Mouse (Mus musculus) CD4-positive helper T cell, adult 2 months (primary cell): ENCODE data around the gene Ric8a.
"Not testable (repeated sequence)": the region's sequence is repeated elsewhere in the genome, so short reads cannot be mapped to it uniquely, and the experiment has no call there.

Source experiments
- DNase-seq: peaks from one replicate; pipeline ENCODE4 v3.0.0-alpha.2; 2012; ENCODE audit warnings: low read depth, missing footprints, low spot score

The Ric8a gene

GRCm38 (mm10) chr7:140890636-140891035 lies 33.9 kb downstream of the Ric8a start:
- not testable (repeated sequence) for DNase-seq

- no peak for DNase-seq
These were observed 37.3 kb downstream of the Ric8a start for GRCm38 (mm10) chr7:140894031-140894430.

- DNase-seq: no peak
These were observed 37.9 kb downstream of the Ric8a start for GRCm38 (mm10) chr7:140894611-140895010.

DNA sequence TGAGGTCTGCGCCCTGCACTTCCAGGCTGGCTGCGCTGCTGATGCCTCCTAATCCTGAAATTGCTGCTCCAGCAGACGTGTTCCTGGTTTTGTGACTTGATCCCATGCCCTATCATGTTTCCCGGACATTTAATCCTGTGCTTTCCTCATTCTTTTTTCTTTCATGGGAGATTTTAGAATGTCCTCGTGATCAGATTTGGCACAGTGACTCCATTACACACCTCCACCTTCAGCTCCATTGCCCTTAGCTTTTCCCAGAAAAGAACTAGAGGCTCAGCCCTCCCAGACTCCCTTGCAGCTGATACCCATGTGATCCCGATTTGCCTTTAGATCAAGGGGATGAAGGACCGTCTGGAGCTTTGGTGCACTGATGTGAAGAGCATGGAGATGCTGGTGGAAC lies 41.1 kb downstream of the Ric8a start:
- DNase-seq: no peak

DNA sequence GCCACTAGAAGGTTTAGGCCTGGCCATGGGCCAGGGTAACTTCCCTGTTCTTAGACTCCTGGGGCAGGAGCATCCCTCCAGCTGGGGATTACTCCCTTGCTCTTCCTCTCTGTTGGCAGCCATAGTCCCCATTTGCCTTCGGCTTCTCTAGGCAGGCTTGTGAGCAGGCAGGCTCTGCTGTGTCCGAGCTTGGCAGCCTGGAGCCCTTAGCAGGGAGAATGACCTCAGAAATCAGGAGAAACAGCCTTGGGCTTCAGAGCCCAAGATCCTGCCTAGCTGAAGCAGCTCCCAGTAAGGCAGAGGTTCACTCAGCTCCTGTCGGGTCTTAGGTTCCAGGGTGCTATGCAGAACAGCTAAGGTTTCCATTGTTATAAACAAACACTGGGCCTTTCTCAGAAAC lies 42.4 kb downstream of the Ric8a start:
- DNase-seq: no peak

DNA sequence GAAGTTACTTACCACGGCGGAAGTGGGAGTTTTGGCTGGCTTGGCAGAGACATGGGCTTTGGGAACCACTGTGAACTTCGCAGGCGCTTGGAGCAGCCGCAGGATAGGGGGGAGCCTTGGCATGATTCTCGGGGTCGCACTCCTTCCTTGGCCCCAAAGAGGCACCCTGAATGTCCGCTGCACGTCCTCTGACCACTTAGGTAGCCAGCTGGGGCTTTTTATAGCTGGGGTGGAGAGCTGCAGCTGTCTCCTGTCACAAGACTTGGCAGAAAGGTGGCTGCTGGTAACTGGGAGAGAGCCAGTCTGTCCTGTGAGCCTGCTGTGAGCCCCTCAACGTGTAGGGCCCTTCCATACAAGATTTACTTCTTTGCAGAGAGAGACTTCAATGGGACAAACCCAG lies 43.5 kb downstream of the Ric8a start, which contains the start of gene Cox8b:
Gene Cox8b (minus strand): TSS at position 227 of the 400 bp plus-strand sequence.
- no peak for DNase-seq

- no peak for DNase-seq
These were observed 45.5 kb downstream of the Ric8a start for GRCm38 (mm10) chr7:140902036-140902875.

GRCm38 (mm10) chr7:140903212-140903611 lies 46.5 kb downstream of the Ric8a start:
- DNase-seq: peak; percentile 67

- no peak for DNase-seq
These were observed 48.9 kb downstream of the Ric8a start for GRCm38 (mm10) chr7:140905642-140906081.

GRCm38 (mm10) chr7:140907131-140907530 lies 50.4 kb downstream of the Ric8a start:
- DNase-seq: no peak

DNA sequence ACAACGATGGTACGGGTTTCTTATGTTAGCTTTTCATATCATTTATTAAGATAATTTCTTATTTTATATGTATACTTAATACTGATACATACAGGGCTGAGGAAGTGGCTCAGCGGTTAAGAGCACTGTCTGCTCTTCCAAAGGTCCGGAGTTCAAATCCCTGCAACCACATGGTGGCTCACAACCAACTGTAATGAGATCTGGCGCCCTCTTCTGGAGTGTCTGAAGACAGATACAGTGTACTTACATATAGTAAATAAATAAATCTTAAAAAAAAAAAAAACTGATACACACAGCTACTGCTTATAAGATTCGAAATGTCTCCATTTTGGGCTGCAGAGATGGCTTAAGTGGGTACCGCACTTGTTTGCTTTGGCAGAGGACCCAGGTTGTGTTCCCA lies 50.9 kb downstream of the Ric8a start:
- DNase-seq: no peak

DNA sequence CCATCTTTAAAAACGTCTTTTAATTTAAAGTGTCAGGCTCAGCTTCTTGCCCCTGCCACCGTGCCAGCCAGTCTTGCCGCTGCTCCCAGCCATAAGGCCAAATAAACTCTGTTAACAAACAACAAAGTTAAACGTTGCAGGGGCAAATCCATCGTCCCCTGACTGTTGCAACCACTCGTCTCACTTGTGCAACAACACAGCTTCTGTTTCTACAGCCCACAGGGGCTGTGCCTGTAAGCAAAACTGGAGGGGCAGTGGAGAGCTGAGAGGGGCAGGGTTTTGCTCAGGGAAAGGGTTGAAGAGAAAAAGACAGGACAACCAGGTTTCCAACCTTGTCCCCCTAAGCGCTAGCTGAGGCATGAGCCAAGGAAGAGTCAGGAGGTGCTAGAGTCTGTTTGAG lies 51.4 kb downstream of the Ric8a start:
- DNase-seq: no peak

- peak; percentile 81 for DNase-seq
These were observed 51.9 kb downstream of the Ric8a start for GRCm38 (mm10) chr7:140908634-140909107.

- no peak for DNase-seq
These were observed 55.5 kb downstream of the Ric8a start for GRCm38 (mm10) chr7:140912293-140912692.

DNA sequence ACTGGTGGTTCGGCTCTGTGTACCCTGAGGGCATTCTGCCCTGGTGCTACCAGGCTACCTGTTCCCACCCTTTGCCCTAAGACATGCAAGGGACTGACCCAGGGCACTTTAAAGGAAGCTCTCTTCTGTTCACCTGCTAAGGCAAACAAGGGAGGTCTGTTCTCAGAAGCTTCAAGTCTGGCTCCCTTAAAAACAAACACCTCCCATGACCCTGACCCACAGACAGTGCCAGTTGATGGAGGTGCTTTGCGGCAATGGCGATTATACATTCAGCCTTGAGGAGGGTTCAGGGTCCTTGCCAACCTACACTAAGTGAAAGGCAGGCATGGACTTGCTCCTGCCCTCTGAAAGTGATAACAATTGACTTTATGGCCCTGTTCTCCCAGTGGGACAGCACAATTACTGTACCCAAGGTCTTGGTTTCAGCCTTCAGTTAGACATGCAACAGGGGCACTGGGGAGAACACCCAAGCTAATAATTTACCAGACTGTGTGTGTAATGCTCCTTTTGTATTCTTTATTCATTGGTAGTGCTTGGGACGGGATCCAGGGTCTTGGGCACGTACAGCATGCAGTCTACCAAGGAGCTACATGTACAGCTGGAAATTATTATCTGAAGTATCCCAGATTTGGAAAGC lies 56.2 kb downstream of the Ric8a start:
- no peak for DNase-seq
